Mouse (Mus musculus) mouse embryonic stem cell (cell line): ENCODE measurements around the gene Setd7.

ENCODE experiments used
- in situ Hi-C, 2 experiments: fragments of 300-500 bp; cut with MboI; formaldehyde crosslinking; loops; 1 replicate in 1 of 2; 3 replicates in 1 of 2; pipeline ENCODE4 v1.14.3; 2019 to 2020; ENCODE audit warnings: low sequenced_read_pairs in 2 of 2, low pct_unique_long_range_greater_than_20kb in 1 of 2, mixed read lengths in 1 of 2; ENCODE audit not compliant: unreplicated experiment in 1 of 2

The Setd7 gene

GRCm38 (mm10) chr3:51532282-51532620, 28.4 kb downstream of the Setd7 start:
- in situ Hi-C loops: loop anchor here in 1 of 2 experiments (25.0 kb wide), 1 partner anchor 705 kb away; no protein-coding TSS in a partner anchor

GRCm38 (mm10) chr3:51531473-51532281, 29.0 kb downstream of the Setd7 start:
- in situ Hi-C loops: loop anchor here in 1 of 2 experiments (25.0 kb wide), 1 partner anchor 706 kb away; no protein-coding TSS in a partner anchor

GRCm38 (mm10) chr3:51526891-51527290, 33.8 kb downstream of the Setd7 start:
- in situ Hi-C loops: loop anchor here in 1 of 2 experiments (25.0 kb wide), 1 partner anchor 710 kb away; no protein-coding TSS in a partner anchor

GRCm38 (mm10) chr3:51525186-51525785, 35.4 kb downstream of the Setd7 start:
- in situ Hi-C loops: loop anchor here in 1 of 2 experiments (25.0 kb wide), 1 partner anchor 712 kb away; no protein-coding TSS in a partner anchor

GRCm38 (mm10) chr3:51521262-51521661, 39.4 kb downstream of the Setd7 start:
- in situ Hi-C loops: no loop called here

- in situ Hi-C loops: no loop called here
These were observed 41.9 kb downstream of the Setd7 start for GRCm38 (mm10) chr3:51518763-51519121.

- in situ Hi-C loops: no loop called here
These were observed 42.6 kb downstream of the Setd7 start for GRCm38 (mm10) chr3:51517878-51518762.

GRCm38 (mm10) chr3:51517467-51517866, 43.2 kb downstream of the Setd7 start:
- in situ Hi-C loops: no loop called here

- in situ Hi-C loops: no loop called here
These were observed 48.7 kb downstream of the Setd7 start for GRCm38 (mm10) chr3:51511983-51512382.

- in situ Hi-C loops: no loop called here
These were observed 49.8 kb downstream of the Setd7 start for GRCm38 (mm10) chr3:51510903-51511302.

- in situ Hi-C loops: no loop called here
These were observed 55.2 kb downstream of the Setd7 start for GRCm38 (mm10) chr3:51505465-51505864.

- in situ Hi-C loops: no loop called here
These were observed 56.2 kb downstream of the Setd7 start for GRCm38 (mm10) chr3:51504385-51504952.

GRCm38 (mm10) chr3:51499876-51500275, 60.8 kb downstream of the Setd7 start:
- in situ Hi-C loops: loop anchor here in 1 of 2 experiments (25.0 kb wide), 1 partner anchor 737 kb away; no protein-coding TSS in a partner anchor

- in situ Hi-C loops: loop anchor here in 1 of 2 experiments (25.0 kb wide), 1 partner anchor 739 kb away; no protein-coding TSS in a partner anchor
These were observed 62.0 kb downstream of the Setd7 start for GRCm38 (mm10) chr3:51498659-51499058.

GRCm38 (mm10) chr3:51497978-51498377, 62.7 kb downstream of the Setd7 start:
- in situ Hi-C loops: loop anchor here in 1 of 2 experiments (25.0 kb wide), 1 partner anchor 739 kb away; no protein-coding TSS in a partner anchor

- in situ Hi-C loops: loop anchor here in 1 of 2 experiments (25.0 kb wide), 1 partner anchor 742 kb away; no protein-coding TSS in a partner anchor
These were observed 65.0 kb downstream of the Setd7 start for GRCm38 (mm10) chr3:51495646-51496045.

GRCm38 (mm10) chr3:51494466-51494865, 66.2 kb downstream of the Setd7 start:
- in situ Hi-C loops: loop anchor here in 1 of 2 experiments (25.0 kb wide), 1 partner anchor 743 kb away; no protein-coding TSS in a partner anchor

- in situ Hi-C loops: loop anchor here in 1 of 2 experiments (25.0 kb wide), 1 partner anchor 744 kb away; no protein-coding TSS in a partner anchor
These were observed 67.3 kb downstream of the Setd7 start for GRCm38 (mm10) chr3:51493272-51493838.
